Mouse (Mus musculus): ENCODE measurements around the gene Armc2.
A peak's percentile ranks its signal among the peaks of the same experiment; 100 is the strongest.

Armc2 gene

DNA sequence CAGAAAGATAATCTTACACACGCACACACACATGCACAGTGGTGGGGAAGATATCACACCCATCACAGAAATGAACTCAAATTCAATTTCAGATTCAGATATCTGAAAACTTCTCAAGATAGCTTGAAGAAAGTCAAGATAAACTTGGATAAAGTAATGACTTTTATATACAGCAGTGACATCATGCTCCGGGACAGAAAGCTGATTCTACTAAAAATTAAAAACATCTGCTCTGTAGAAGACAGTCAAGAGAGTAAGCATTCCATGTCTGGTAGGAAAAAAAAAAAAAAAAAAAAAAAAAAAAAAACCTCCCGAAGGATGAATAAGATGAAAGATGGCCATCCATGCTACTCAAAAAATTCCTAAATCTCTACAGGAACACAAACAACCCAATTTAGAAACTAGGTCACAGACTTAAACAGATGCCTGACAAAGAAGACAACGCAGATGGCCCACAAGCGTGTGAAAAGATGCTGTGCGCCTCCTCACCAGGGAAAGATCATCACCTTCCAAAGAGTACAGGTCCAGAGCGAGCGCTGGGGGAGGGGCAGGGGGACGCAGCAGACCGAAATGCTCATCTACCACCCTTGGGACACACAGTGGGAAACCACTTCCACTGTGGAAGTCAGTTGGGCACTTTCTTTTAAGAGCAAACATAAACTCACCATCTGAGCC is 7.3 kb downstream of the Armc2 start:
- DNase-seq: no peak

DNA sequence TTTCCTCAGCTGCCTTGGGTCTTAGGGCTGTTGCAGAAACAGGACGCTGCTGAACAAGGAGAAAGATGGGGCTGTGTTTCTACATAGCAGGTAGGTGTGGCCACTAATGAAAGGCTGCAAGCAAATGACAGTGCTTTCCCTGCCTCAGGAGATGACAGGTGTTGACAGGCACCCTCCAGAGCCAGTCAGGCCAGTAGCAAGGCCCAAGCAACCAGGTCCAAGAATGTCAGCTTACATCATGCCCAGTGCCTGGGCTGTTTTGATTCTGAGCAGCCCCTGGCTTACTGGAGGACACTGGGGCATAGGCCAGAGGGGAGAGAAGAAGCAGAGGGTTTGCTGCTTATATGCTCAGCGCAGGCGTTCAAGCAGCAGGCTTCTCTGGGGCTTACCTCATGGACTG is 13.0 kb downstream of the Armc2 start:
- DNase-seq: no peak

DNA sequence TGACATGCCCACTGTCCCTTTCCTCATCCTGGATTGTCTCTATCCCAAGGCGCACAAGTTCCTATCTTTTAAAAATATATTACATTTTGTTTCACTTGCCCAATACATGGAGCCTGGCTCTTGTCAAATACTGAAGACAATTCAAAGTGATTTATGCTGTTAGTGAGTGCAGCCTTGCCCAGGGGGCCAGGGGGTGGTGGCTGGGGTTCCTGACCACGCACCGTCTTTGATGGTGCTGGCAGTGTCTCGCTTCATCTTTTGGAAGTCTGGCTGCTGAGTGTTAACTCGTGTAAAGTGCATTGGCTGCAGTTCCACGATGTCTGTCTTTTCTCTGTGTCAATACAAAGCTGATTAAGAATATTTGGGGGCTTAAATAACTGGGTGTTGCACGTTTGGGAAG is 13.6 kb downstream of the Armc2 start:
- no peak for DNase-seq

DNA sequence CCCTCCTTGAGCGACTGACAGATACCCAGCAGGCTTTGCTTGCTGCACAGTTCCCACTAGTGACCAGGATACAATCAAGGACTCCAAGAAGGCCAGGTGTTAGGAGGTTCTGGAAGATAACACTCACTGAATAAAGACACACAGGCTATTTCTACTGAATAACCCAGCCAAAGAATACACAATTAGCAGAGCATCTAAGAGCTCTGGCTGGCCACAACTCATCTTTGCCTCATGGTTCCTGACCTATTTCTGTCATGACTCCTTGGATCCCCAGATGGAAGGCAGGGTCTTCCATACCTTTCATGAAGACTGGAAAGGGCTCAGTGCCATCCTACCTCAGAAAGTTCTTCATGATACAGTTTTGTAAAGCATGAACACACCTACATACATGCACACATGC is 14.2 kb downstream of the Armc2 start:
- DNase-seq: no peak

DNA sequence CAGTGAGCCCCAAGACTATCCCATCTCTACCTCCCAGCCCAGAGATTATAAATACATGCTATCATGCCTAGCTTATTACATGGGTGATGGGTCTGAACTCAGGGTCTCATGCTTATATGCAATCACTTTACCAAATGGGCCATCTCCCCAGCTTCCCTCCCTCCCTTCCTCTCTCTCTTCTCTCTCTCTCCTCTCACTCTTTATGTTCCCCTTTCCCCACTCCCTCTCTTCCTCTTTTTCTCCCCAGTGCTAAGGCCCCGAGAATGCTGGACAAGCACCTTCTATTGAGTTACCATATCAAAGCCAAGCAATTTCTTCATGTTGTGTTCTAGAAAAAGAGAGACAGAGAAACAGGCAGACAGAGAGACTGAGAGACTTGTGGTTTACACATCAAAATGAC is 14.7 kb downstream of the Armc2 start:
- DNase-seq: no peak

DNA sequence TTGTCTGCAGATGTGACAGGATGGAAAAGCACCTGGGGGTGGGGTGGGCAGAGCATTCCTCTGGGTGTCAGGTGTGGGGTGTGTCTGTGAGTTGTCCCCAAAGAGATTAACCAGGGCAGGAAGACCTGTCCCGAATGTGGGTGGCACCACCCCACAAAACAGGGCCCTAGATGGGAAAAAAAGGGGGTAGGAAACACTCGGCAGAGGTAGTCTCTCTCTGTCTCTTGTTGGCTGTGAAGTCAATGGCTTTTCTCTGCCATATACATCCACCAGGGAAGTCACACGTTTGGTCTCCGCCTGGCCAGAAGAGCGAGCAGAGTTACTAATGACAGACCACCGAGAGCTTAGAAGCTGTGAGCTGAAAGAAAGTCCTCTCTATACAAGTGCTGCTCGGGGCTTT is 15.8 kb downstream of the Armc2 start:
- DNase-seq: no peak

DNA sequence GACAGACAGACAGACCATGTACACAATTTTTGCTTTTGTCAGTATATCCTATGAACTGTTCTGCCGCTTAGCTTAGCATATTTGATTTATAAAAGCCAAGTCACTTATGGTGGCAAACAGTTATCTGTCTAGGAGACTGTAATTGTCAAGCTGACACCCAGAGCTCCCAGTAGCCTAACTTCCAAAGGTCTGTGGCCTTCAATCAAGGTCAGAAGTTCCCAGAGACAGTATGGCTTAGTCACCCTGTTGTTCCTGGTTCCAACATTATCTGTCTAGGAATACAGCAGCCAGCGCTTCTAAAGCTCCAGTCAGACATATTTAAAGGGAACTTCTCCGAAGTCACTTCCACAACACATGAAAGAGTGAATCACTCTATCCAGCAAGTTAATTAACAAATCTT is 17.0 kb downstream of the Armc2 start:
- no peak for DNase-seq

DNA sequence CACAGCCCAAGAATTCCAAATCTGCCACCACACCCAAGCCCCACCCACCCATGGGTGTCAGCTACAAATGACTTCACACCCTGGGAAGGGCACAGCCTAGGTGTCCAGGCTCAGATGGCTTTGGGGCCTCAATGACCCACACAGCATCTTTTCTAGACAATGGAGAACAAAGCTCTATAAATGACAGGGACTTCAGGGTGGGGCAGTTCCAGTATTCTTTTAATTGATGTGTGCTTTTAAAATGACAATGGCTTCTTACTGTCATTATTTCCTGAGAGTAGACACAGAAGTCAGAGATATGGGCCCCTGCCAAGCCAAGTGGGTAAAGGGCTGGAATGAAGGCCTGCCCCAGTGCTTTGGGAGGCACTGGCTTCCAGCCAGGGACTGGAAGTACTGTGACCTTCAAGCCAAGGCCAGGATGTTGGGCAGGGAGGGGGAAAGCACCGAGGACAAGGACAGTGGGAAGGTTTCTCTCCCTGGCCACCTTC is 20.5 kb downstream of the Armc2 start:
- DNase-seq: no peak

DNA sequence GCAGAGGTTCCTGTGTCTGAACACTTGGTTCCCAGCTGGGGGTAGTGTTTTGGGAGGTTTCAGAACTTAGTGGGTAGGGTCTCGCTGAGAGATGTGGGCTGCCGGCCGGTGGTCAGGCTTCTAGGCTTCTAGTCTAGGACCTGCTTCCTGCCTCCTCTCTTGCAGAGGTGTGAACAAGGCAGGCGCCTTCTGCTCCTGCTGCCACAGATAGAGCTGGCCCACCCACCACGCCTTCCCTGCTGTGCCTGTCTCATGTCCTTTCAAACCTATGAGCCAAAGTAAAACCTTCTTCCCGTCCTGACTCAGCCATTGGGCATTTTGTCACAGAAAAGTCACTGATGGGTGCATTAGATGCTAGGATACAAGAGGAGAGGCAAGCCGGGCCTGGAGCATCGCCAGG is 22.1 kb downstream of the Armc2 start:
- DNase-seq: no peak

DNA sequence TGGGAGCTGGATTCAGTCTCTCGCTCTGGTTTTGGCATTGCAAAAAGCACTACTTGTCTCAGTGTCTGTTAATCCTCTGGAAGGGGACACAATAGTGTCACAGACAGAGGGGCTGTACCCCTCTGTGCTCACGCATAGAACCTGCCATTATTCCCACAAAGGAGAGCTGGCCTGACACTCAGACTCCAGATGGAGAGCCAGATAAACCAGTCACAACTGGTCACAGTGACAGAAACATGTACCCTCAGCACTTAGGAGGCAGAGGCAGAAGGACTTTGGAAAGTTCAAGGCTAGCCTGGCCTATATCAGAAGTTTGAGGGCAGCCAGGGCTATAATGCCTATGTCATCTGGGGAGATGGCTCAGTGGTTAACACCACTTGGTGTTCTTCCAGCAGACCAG is 23.2 kb downstream of the Armc2 start:
- DNase-seq: no peak

DNA sequence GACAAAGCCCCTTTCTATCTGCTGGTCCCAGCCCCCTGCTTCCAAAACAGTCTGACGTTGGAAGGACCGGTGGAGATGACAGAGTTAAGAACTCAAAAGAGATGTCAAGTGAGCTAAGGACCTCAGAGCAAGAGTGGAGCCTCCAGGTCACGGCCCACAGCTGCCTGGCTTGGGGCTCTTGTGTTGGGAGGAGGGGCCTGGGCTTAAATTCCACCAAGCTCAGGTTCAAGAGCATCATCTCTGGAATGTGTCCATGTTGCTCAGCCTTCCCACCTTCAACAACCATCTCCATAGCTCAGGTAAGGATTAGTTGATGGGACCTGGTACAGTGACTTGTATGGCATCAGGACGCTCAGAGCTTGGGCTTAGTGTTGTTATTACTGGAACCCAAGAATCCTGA is 23.7 kb downstream of the Armc2 start:
- no peak for DNase-seq

DNA sequence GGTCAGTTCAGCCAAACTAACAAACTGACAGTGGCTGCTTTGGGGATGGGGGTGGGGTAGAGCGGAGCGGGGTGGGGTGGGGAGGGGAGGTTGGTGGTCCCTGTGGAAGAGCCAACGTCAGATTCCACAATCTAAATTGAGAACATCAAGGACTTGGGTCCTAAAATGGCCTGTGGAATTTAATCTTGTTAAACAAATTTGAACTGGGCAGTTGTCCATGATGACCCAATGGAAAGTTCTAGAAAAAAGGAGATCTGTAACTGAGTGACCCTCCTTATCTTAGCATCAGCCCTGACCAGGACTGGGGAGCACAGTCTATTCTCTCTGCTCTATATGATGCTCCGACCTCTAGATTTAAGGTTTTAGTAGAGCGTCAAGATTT is 26.2 kb downstream of the Armc2 start:
- DNase-seq: no peak

DNA sequence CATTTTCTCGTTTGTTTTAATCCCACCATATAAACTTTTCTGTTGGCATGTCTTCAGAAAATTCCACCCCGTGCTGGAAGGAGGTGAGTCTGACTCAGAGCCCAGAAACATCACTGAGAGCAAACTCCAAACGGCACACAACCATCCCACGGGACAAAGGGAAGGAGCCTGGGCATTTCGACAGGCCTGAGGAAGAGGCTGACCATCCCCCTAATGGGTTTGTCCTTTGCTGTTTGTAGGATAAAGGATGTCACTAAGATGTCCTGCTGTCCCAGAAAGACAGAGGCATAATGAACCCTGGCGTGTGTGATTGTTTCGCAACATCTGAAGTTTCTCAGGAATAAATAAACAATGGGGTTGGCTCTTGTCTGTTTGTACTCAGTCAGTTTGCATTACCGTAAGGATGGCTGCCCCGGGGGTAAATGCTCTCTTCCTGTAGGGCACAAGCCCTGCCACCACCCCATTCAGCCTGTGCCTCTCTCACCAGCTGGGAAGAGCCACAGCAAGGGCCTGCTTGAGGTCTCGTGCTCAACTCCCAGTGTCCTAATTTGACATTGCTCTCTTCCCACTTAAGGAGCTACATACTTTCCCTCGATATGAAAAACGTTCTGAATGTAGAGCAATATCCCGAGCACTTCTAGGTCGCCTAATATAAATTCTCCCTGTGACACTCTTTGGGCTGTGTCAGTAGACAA is 26.7 kb downstream of the Armc2 start:
- no peak for DNase-seq

DNA sequence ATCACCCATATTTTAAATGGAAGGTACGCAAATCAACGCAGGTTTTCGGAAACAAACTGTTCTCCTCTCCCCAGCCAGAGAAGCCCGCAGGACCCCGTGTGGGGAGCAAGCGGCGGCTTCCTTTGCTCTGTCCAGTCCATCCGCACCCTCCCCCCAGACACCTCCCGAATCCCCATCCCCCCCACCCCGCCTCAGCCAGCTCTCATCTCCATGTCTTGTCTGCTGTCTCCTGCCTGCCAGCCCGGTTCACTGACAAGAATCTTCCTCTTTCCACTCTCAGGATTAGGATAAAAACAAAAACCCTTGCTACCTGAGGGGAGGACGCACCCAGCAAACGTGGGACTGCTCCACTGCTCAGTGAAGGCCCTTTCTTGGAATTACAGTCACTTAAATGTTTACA is 27.3 kb downstream of the Armc2 start:
- no peak for DNase-seq

DNA sequence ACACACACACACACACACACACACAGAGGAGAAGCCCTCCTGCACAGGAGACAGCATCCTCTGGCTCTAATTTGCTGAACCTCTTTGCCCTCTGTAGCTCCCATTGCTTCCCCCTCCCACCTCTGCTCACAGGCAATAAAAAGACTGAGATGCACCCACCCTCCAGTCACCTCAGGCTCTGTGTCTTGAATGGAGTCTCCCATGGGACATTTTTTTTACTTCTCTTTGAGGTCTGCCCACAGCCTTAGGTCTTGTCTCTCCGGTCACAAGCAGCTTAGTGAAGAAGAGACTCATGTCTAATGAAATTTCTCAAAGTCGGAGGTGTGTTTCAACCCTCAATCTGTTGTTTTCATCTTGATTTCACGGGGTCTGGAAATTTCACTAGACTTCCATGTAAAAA is 29.3 kb downstream of the Armc2 start:
- DNase-seq: no peak

DNA sequence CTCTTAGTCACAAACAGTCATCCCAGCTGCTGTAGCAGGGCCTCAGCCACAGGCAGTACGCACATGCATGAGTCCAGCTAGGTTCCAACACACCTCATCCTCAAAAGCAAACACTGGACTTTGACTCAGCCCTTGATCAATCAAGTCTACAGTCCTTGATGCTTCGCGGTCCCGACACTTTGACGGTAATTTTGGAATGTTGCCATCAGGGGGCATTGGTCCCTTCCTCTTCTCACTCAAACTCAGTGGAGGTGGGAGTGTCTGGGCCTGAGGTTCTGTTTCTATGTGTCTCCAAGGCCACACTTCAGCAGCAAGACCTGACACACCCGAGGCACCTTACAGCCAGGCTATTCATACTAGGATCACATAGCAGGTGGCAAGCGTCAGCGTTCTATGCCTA is 32.1 kb downstream of the Armc2 start:
- no peak for DNase-seq

DNA sequence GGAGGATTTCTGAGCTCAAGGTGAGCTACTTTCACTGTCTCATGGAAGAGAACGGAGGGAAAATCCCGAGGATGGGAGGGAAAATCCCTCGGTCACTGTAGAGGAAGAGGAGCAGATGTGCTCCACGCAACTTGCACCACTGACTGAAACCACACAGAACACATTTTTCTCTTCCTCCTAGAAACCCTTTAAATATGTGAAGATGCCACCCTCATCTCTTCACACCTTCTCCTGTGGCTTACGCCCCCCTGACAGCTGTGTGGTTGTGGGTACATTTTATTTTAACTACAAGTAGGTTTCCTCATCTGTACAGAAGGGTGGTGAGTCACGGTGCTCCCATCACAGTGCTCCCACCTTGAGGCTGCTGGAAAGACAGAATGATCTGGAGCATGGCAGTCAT is 34.0 kb downstream of the Armc2 start:
- DNase-seq: no peak

DNA sequence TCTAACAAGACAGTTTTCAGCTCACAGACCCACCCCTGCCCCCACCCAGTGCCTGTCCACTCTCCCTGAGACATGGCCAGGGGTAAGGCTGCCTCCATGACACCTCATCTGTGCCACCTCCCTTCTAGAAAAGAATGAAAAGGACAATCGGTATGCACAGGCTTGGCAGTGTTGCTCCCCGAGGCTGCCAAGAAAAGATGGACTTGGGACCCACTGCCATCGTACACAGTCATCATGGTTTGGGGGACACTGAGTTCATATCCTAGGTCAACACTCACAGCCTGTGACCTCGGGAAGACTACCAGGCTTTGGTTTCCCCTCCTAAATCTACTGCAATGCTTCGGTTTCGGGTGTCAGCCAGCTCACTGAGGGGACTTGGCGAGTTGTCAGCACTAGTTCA is 35.4 kb downstream of the Armc2 start:
- DNase-seq: no peak

DNA sequence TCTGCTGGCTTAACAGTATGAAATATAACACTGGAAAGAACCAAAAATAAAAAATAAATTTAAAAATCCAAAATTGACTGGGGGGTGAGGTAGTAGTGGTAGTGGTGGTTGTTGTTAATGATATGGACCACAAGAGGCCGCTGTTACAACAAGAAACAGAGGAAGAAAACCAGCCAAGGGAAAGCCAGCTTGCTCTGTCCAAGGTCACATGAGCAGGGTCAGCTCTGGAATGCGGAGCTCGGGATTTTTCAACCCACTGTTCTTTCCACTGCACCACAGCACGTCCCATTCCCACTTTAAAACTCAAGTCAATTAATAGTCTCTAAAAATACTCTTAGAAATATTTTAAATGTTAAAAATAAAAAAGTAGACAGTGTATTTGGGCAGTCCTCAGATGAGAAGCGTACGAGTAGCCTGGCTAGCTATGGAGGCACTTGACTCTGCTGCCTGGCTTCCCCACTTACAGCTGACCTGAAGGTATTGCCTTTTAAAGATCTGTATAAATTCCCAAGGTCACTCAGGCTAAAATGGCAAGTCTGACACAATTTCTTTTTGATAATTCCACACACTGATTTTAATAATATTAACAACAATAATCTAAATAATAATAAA is 37.4 kb downstream of the Armc2 start:
- peak; percentile 76 for DNase-seq

DNA sequence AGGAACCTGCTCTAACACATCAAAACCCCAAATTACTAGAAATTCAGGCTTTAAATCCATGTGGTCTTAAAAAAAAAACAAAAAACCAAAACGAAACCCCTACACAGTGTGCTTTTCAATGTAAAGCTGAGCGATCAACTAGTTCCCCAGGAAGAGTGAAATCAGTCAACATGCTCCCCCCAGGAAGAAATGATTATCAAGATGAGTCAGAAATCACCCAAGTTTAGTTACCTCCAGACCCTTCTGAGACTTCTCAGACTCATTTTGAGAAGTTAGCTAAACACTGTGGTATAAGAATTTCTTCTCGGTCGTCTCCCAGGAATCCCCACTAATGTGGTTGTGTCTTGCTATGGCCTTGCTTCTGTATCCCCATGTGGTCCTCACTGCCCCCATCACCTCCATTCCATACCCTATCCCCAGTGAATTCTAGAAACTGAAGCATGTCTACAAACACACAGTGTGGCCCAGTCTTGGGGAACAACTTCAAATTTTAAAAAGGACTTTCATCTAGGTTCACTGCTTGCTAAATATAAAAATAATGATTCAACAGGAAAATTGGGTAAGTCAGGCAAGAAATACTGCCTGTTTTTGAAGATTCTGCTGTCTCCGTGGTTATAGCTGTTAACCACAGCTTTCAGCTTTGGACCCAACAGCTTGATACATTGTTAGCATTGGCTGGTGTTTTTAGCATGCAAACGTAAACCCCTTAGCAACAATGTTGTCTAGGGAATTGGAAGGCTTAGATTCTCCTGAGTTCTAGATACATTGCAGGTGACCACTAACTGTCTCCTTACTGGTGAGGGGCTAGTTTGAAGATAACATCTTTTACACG is 39.6 kb downstream of the Armc2 start:
- DNase-seq: no peak

DNA sequence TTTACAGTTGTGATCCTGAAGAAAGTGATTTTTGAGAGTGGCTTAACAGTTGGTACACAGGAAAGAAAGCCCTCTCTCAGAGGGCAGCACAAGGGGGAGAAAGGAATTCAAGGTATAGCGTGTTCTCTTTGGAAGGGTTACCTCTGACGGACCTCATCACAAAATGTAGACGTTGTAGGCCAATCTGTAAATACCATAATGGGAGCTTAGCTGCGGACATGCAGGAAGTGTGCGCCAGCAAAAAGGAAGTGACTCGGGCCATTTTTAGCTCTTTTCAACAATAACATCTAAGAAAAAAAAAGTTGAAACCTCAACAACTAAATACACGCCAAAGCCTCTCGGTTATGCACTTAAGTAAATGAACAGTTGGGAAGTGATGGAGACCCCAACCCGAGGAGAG is 45.6 kb downstream of the Armc2 start:
- no peak for DNase-seq

DNA sequence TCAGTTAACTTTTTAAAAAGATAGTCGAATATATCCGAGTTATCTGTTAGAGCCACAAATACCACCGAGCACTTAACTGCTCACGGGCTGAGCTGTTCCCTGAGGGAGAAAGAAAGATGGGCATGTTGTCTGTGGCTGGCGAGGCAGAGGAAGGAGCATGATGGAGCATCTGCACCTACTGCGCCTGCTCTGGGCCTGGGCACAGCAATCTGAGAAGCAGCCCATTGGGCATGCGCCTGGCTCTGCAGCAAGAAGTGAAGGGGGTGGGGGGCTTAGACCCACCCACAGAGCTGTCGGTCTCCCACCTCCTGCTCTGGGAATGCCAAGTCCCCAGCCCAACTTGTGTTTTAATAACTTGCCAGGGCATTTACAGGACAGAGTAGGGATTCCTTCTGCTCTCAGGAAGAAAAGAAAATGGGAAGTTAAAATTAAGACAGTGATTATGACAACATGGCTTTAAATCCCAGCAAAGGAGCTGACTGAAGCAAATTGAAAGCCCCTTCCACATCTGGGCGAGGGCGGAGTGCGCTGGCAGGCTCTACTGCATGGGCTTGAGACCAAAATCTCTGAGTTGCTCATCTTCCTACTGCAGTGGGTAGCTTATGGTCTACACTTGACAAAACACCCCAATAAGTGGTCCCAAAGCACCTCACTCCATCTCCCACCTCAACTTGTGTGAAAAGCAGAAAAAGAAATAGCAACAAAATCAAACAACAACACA is 50.2 kb downstream of the Armc2 start:
- DNase-seq: no peak

DNA sequence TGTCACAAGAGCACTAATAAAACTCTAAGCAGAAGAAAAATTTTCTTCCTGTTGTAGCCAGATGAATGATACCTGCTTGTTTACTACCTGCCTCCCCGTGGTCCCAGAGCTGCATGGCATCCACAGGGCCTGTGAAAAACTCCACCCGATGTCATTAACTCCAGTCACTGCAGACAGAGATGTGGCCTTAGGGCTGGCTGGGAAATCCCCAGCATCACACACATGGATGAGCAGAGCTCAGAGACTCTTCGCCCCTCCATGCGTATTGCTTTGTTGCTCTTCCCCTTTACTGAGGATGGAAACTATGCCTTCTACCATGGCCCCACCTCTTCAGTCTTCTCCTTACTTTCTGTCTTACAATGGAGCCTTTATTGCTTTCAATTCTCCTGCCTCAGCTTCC is 55.5 kb downstream of the Armc2 start:
- no peak for DNase-seq

Measured in cerebellum, adult 8-10 months (tissue).